Mouse (Mus musculus) lung, postnatal 0 days (tissue): Measurements from ENCODE around the gene Gsdma2.

Experiments used
- CTCF ChIP-seq: IDR thresholded peaks from 2 replicates; pipeline ENCODE4 v1.5.1; 2016; ENCODE audit warnings: antibody characterized with exemption, mild to moderate bottlenecking
- EP300 ChIP-seq: IDR thresholded peaks from 2 replicates; pipeline ENCODE4 v1.6.1; 2016; ENCODE audit warnings: antibody characterized with exemption, mild to moderate bottlenecking, control low read depth

DNA sequence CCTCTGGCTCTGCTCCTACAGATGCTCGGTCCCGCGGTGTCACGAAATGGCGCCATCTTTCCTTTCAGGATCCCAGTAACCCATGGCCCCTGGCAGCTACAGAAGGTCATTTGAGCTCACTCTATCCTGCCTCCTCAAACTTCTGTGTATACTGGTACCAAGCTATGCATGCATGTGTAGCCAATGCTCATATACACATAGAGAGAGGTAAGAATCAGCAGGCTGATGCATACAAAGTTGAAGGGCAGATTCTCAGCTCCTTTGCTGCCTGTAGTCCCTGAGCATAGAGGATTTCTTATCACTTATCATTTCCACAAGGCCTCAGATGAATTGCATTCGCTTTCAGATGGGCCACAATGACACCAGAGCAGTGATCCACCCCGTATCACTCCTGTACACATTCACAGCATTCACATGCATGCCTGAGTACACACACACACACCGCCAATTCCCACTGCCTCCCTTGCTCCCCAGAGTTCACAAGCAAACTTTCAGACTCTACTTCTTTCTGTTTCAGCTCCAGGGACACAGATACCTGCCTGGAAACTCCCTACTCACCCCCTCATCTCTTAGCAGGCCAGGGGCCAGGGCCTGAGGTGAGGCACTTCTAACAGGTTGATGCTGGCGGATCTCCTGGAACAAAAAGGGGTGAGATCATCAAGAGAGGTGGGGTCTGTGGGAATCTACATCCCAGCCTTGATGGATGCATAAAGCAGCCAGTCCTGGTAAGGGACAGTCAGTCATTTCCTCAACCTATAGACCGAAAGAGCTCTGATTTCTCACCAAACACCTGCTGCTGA, 20.7 kb upstream of the Gsdma2 start, which contains the start of the genes Gm12355 and Gsdma3:
- TF ChIP-seq CTCF (no peak), EP300 (no peak)
